23 mouse cellular contexts compared by ENCODE assay signal in the genomic region with DNA sequence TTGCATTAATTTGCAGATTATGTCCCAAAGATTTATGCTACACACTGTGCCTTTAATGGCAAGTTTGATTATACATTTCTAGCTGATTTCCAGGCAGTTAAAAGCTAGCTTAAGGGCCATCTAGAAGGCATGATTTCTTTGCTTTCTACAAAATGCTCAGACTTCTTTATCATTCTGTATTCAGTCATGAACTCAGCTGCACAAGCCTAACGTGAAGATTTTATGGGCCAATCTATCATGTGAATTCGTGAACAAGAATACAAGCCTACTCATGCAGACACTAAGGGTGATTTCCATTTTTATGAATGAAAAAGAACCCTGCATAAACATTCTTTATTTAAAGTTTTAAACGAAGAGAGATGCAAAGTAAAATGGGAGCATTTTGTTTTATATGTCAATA.
DNase-seq lines count a peak whose midpoint lies in the region; ATAC-seq and TF ChIP-seq lines count a peak whose summit lies in the region.
"Had no signal": no experiment of that assay in that cellular context is flagged by ENCODE, and none has a peak within 500 bp of the region (broad histone marks: within the 10 kb centered on the region; RNA-seq: fewer than 3 reads in every experiment).

No protein-coding gene starts in this region.

- no peaks in the 10 kb centered on the region for H3K27me3 ChIP-seq in kidney, postnatal 0 days (ENCODE audit: insufficient read depth, low read length)
- no peaks in the 10 kb centered on the region for H3K27me3 ChIP-seq in neural tube, embryonic 13.5 days
- no peaks in the 10 kb centered on the region for H3K27me3 ChIP-seq in intestine, embryonic 16.5 days (replicated peaks; ENCODE audit: control insufficient read depth, insufficient read depth, low read length)
- H3K27me3 ChIP-seq: embryonic facial prominence, embryonic 13.5 days; forebrain, embryonic 12.5 days; hindbrain, embryonic 12.5 days had no signal

- ATAC-seq in kidney, postnatal 0 days (replicated peaks; ENCODE audit: low FRiP score, low read depth), result no peak
- peak; percentile 32; the same call in 1 of the 2 replicates for ATAC-seq in neural tube, embryonic 13.5 days (ENCODE audit: low read depth)
- no peak for ATAC-seq in intestine, embryonic 16.5 days
- ATAC-seq: CD4-positive, CD25-positive, alpha-beta regulatory T cell, adult 4 months; forebrain, embryonic 16.5 days had no signal

- no peaks in the 10 kb centered on the region for H3K4me1 ChIP-seq in kidney, postnatal 0 days (replicated peaks; ENCODE audit: insufficient read depth, low read length)
- peaks cover 14% of the 10 kb centered on the region for H3K4me1 ChIP-seq in neural tube, embryonic 13.5 days (replicated peaks)
- no peaks in the 10 kb centered on the region for H3K4me1 ChIP-seq in intestine, embryonic 16.5 days (ENCODE audit: control insufficient read depth, insufficient read depth, low read length)
- H3K4me1 ChIP-seq: embryonic facial prominence, embryonic 13.5 days; forebrain, embryonic 12.5 days; heart, embryonic 10.5 days; hindbrain, embryonic 12.5 days had no signal

- peak; percentile 67 for DNase-seq in kidney, postnatal 0 days (ENCODE audit: low spot score)
- no peak for DNase-seq in kidney, adult 18-20 months
- no peak for DNase-seq in neural tube, embryonic 10.5 days (ENCODE audit: extremely low spot score, low spot score)
- peak; percentile 3 for DNase-seq in hindlimb bud, embryonic 11.5 days (ENCODE audit: extremely low spot score, low read depth, low spot score)
- no peak for DNase-seq in left cerebral cortex, postnatal 25 days (ENCODE audit: low spot score in 2 of 2)
- DNase-seq: adrenal gland, adult 8-10 months; adrenal gland, postnatal 36 days; B cell, adult 2 months; cerebellum, adult 18-20 months; cerebellum, postnatal 36 days; gastrocnemius, postnatal 10 days; heart, adult 18-20 months; heart, postnatal 10 days; heart, postnatal 4 days had no signal

- no peak for TF ChIP-seq CTCF in kidney, postnatal 0 days (IDR thresholded peaks at IDR 0.05; ENCODE audit: low read depth)

- H3K36me3 ChIP-seq in kidney, postnatal 0 days (ENCODE audit: insufficient read depth, low read length), result no peaks in the 10 kb centered on the region
- no peaks in the 10 kb centered on the region for H3K36me3 ChIP-seq in neural tube, embryonic 13.5 days
- H3K36me3 ChIP-seq in intestine, embryonic 16.5 days (ENCODE audit: control insufficient read depth, insufficient read depth, low read length), result no peaks in the 10 kb centered on the region
- H3K36me3 ChIP-seq: embryonic facial prominence, embryonic 13.5 days; forebrain, embryonic 12.5 days; G1E; heart, embryonic 10.5 days; hindbrain, embryonic 12.5 days had no signal

- no peak overlapping the region for H3K4me3 ChIP-seq in kidney, postnatal 0 days (replicated peaks; ENCODE audit: low read depth, low read length)
- H3K4me3 ChIP-seq in neural tube, embryonic 13.5 days, result no peak overlapping the region
- H3K4me3 ChIP-seq in intestine, embryonic 16.5 days (ENCODE audit: low read length), result no peak overlapping the region
- H3K4me3 ChIP-seq: embryonic facial prominence, embryonic 13.5 days; forebrain, embryonic 12.5 days; heart, embryonic 10.5 days; hindbrain, embryonic 12.5 days had no signal

- H3K4me2 ChIP-seq in kidney, postnatal 0 days (ENCODE audit: low read length), result no peak overlapping the region
- no peak overlapping the region for H3K4me2 ChIP-seq in neural tube, embryonic 13.5 days
- H3K4me2 ChIP-seq in intestine, embryonic 16.5 days (ENCODE audit: low read depth, low read length), result no peak overlapping the region
- H3K4me2 ChIP-seq: embryonic facial prominence, embryonic 13.5 days; forebrain, embryonic 12.5 days; hindbrain, embryonic 12.5 days had no signal

- H3K9ac ChIP-seq in kidney, postnatal 0 days (ENCODE audit: low read depth, low read length), result no peak overlapping the region
- no peak overlapping the region for H3K9ac ChIP-seq in neural tube, embryonic 13.5 days
- no peak overlapping the region for H3K9ac ChIP-seq in intestine, embryonic 16.5 days (ENCODE audit: low read depth, low read length)
- H3K9ac ChIP-seq: embryonic facial prominence, embryonic 13.5 days; forebrain, embryonic 12.5 days; hindbrain, embryonic 12.5 days had no signal

- H3K9me3 ChIP-seq in kidney, postnatal 0 days (replicated peaks; ENCODE audit: low read length), result no peaks in the 10 kb centered on the region
- H3K9me3 ChIP-seq in neural tube, embryonic 13.5 days, result no peaks in the 10 kb centered on the region
- no peaks in the 10 kb centered on the region for H3K9me3 ChIP-seq in intestine, embryonic 16.5 days (ENCODE audit: control insufficient read depth, low read length)
- H3K9me3 ChIP-seq: embryonic facial prominence, embryonic 13.5 days; forebrain, embryonic 12.5 days; G1E; heart, embryonic 10.5 days; hindbrain, embryonic 12.5 days had no signal

- intact Hi-C loops in left cerebral cortex, postnatal 25 days (cut with DNase I), result no loop called here

- no peak overlapping the region for H3K27ac ChIP-seq in kidney, postnatal 0 days
- H3K27ac ChIP-seq in neural tube, embryonic 13.5 days (replicated peaks), result 0 out of 2 replicates have a peak overlapping the region, but pooled peaks have one; percentile 1
- no peak overlapping the region for H3K27ac ChIP-seq in intestine, embryonic 16.5 days (ENCODE audit: low read length)
- H3K27ac ChIP-seq: embryonic facial prominence, embryonic 13.5 days; forebrain, embryonic 12.5 days; heart, embryonic 10.5 days; hindbrain, embryonic 12.5 days had no signal

- WGBS in kidney, postnatal 0 days, result 23% methylated on average over 3 of the region's 3 CpGs
- 14% methylated on average over 3 of the region's 3 CpGs for WGBS in neural tube, embryonic 13.5 days
- 26% methylated on average over 3 of the region's 3 CpGs for WGBS in intestine, embryonic 16.5 days

Comparison
In these comparisons a context has a peak if more than half of its experiments do, and no peak if none do; other contexts are left out.
1. DNase-seq: peak in kidney, postnatal 0 days (single experiment) and hindlimb bud, embryonic 11.5 days (single experiment); none in kidney, adult 18-20 months (single experiment), neural tube, embryonic 10.5 days (single experiment) and left cerebral cortex, postnatal 25 days (0 of 2).